Mouse (Mus musculus) layer of hippocampus, postnatal 36 days (tissue): ENCODE results near the gene Aida. TPM values are rescaled to one million over a fixed set of nuclear protein-coding genes. Genes with fewer than 3 reads are reported as not detected.
A peak's percentile ranks its signal among the peaks of the same experiment; 100 is the strongest.
"Not testable (repeated sequence)": the region's sequence is repeated elsewhere in the genome, so short reads cannot be mapped to it uniquely, and the experiment has no call there.

Experiments
- DNase-seq, 2 experiments: peaks; one replicate each; pipeline ENCODE4 v3.0.0; 2022
- total RNA-seq, 2 experiments: library from RNA; stranded (reverse); gene quantifications; 2 replicates each; pipeline ENCODE4 v1.2.3; 2021

The Aida gene
- 10 to 100 TPM; 46.3 to 47.3 TPM for total RNA-seq

- no peak for DNase-seq
These were observed at the start of gene Aida for GRCm38 (mm10) chr1:183296465-183296864. Gene Aida (plus strand): TSS chr1:183296590.

GRCm38 (mm10) chr1:183248144-183248543 is 48.2 kb upstream of the Aida start:
- no peak for DNase-seq

- no peak for DNase-seq
These were observed 45.8 kb upstream of the Aida start for GRCm38 (mm10) chr1:183250612-183251011.

GRCm38 (mm10) chr1:183251818-183252217 is 44.6 kb upstream of the Aida start:
- DNase-seq, result no peak

- no peak for DNase-seq
These were observed 43.8 kb upstream of the Aida start for GRCm38 (mm10) chr1:183252574-183252973.

- DNase-seq, result no peak
These were observed 32.0 kb upstream of the Aida start for GRCm38 (mm10) chr1:183264145-183265008.

- no peak for DNase-seq
These were observed 30.4 kb upstream of the Aida start for GRCm38 (mm10) chr1:183265921-183266467.

GRCm38 (mm10) chr1:183267666-183268065 is 28.7 kb upstream of the Aida start:
- no peak for DNase-seq

GRCm38 (mm10) chr1:183272867-183273818 is 23.2 kb upstream of the Aida start:
- DNase-seq, result no peak

GRCm38 (mm10) chr1:183274385-183274784 is 22.0 kb upstream of the Aida start:
- no peak for DNase-seq

GRCm38 (mm10) chr1:183275763-183276162 is 20.6 kb upstream of the Aida start:
- no peak for DNase-seq

GRCm38 (mm10) chr1:183288351-183288750 is 8.0 kb upstream of the Aida start:
- no peak for DNase-seq

- DNase-seq, result no peak
These were observed 6.8 kb upstream of the Aida start for GRCm38 (mm10) chr1:183289576-183289975.

- DNase-seq, result peak; percentile 93 to 94
These were observed 540 bp downstream of the Aida start, which contains the start of gene Brox for GRCm38 (mm10) chr1:183296877-183297383. Gene Brox (minus strand): TSS chr1:183297269.

- peak in 1 of 2 experiments; percentile 35 for DNase-seq
These were observed 1.1 kb downstream of the Aida start for GRCm38 (mm10) chr1:183297473-183297885.

- DNase-seq, result peak; percentile 21 to 22
These were observed 1.6 kb downstream of the Aida start for GRCm38 (mm10) chr1:183297886-183298489.

- DNase-seq, result peak; percentile 86 to 93
These were observed 2.8 kb downstream of the Aida start for GRCm38 (mm10) chr1:183299161-183299560.

GRCm38 (mm10) chr1:183307555-183307954 is 11.2 kb downstream of the Aida start:
- no peak for DNase-seq

GRCm38 (mm10) chr1:183308476-183308875 is 12.1 kb downstream of the Aida start:
- DNase-seq, result no peak

GRCm38 (mm10) chr1:183309601-183310000 is 13.2 kb downstream of the Aida start:
- DNase-seq, result not testable (repeated sequence)

GRCm38 (mm10) chr1:183312076-183312475 is 15.7 kb downstream of the Aida start:
- no peak for DNase-seq

GRCm38 (mm10) chr1:183315783-183316182 is 19.4 kb downstream of the Aida start:
- no peak for DNase-seq
